Mouse (Mus musculus) fibroblast of lung, adult 2 months (primary cell): ENCODE measurements at regions not wholly inside any gene's neighbourhood (a gene's known extent, or its start where the extent isn't known, plus 50 kb on each side); places are given as distances from the start of the nearest gene placed in this dataset.
"Not testable (repeated sequence)": the region's sequence is repeated elsewhere in the genome, so short reads cannot be mapped to it uniquely, and the experiment has no call there.

Experiments
- DNase-seq: peaks from one replicate; pipeline ENCODE4 v3.0.0-alpha.2; 2011; ENCODE audit warnings: low read depth

- no peak for DNase-seq
Measured at GRCm38 (mm10) chr9:83728428-83728827, 77.6 kb downstream of the Elovl4 start.

- peak; percentile 35 for DNase-seq
Measured at GRCm38 (mm10) chr9:83727462-83728189, 78.5 kb downstream of the Elovl4 start.

- no peak for DNase-seq
Measured at GRCm38 (mm10) chr9:83726979-83727378, 79.1 kb downstream of the Elovl4 start.

GRCm38 (mm10) chr9:83726105-83726504, 80.0 kb downstream of the Elovl4 start:
- DNase-seq = peak; percentile 17

GRCm38 (mm10) chr9:83725545-83725944, 80.5 kb downstream of the Elovl4 start:
- DNase-seq = no peak

- no peak for DNase-seq
Measured at GRCm38 (mm10) chr9:83720982-83721381, 85.1 kb downstream of the Elovl4 start.

- DNase-seq = no peak
Measured at GRCm38 (mm10) chr9:83719811-83720210, 86.3 kb downstream of the Elovl4 start.

GRCm38 (mm10) chr9:83718084-83718483, 88.0 kb downstream of the Elovl4 start:
- DNase-seq = not testable (repeated sequence)

- no peak for DNase-seq
Measured at GRCm38 (mm10) chr9:83716101-83716763, 89.8 kb downstream of the Elovl4 start.

GRCm38 (mm10) chr9:83707361-83707760, 98.7 kb downstream of the Elovl4 start:
- DNase-seq = no peak

- DNase-seq = no peak
Measured at GRCm38 (mm10) chr9:83706071-83706470, 100.0 kb downstream of the Elovl4 start.

GRCm38 (mm10) chr9:83704186-83704585, 101.9 kb downstream of the Elovl4 start:
- no peak for DNase-seq

- DNase-seq = no peak
Measured at GRCm38 (mm10) chr9:83700916-83701315, 105.2 kb downstream of the Elovl4 start.

GRCm38 (mm10) chr9:83700056-83700455, 106.0 kb downstream of the Elovl4 start:
- DNase-seq = no peak

GRCm38 (mm10) chr9:83691332-83692198, 114.5 kb downstream of the Elovl4 start:
- DNase-seq = peak; percentile 36
